24 mouse cellular contexts compared by ENCODE assay signal in genomic region chr2:138482541-138482940, GRCm38 (mm10).
A peak's percentile ranks its signal among the peaks of the same experiment; 100 is the strongest.
DNase-seq lines count a peak whose midpoint lies in the region; ATAC-seq lines count a peak whose summit lies in the region.
"Had no signal": no experiment of that assay in that cellular context is flagged by ENCODE, and none has a peak within 500 bp of the region (broad histone marks: within the 10 kb centered on the region; RNA-seq: fewer than 3 reads in every experiment).

No protein-coding gene starts in this region.

- no peak for ATAC-seq in kidney, embryonic 15.5 days (replicated peaks; ENCODE audit: low FRiP score)
- ATAC-seq: activated CD4-positive, CD25-positive, alpha-beta regulatory T cell, adult 4 months; CD4-positive, CD25-positive, alpha-beta regulatory T cell, adult 4 months; forebrain, embryonic 13.5 days; forebrain, embryonic 15.5 days; Patski had no signal

- H3K9me3 ChIP-seq in kidney, embryonic 15.5 days (replicated peaks) = no peaks in the 10 kb centered on the region
- H3K9me3 ChIP-seq: embryonic facial prominence, embryonic 10.5 days; embryonic facial prominence, embryonic 12.5 days; forebrain, embryonic 13.5 days; forebrain, embryonic 15.5 days had no signal

- no peak overlapping the region for H3K9ac ChIP-seq in kidney, embryonic 15.5 days
- H3K9ac ChIP-seq: embryonic facial prominence, embryonic 12.5 days; forebrain, embryonic 13.5 days; forebrain, embryonic 15.5 days had no signal

- WGBS in kidney, embryonic 15.5 days = 68% methylated on average over 3 of the region's 3 CpGs

- H3K4me2 ChIP-seq in kidney, embryonic 15.5 days = no peak overlapping the region
- H3K4me2 ChIP-seq: embryonic facial prominence, embryonic 12.5 days; forebrain, embryonic 13.5 days; forebrain, embryonic 15.5 days had no signal

- no peak overlapping the region for H3K27ac ChIP-seq in kidney, embryonic 15.5 days
- H3K27ac ChIP-seq: embryonic facial prominence, embryonic 10.5 days; embryonic facial prominence, embryonic 12.5 days; forebrain, embryonic 13.5 days; forebrain, embryonic 15.5 days had no signal

- peak; percentile 11 for DNase-seq in kidney, adult 11 months
- no peak for DNase-seq in kidney, postnatal 10 days
- DNase-seq in kidney, adult 8-10 months = peak; percentile 13 to 49
- no peak for DNase-seq in kidney, adult 18-20 months
- DNase-seq in kidney, postnatal 36 days = peak; percentile 16 to 44
- DNase-seq: adrenal gland, adult 8-10 months; adrenal gland, postnatal 14 days; adrenal gland, postnatal 36 days; B cell, adult 2 months; cerebellum, adult 11-12 months; cerebellum, adult 2 months; cerebellum, adult 9-10 months; cerebellum, postnatal 10 days; cerebellum, postnatal 25 days had no signal

- H3K4me1 ChIP-seq in kidney, embryonic 15.5 days = no peaks in the 10 kb centered on the region
- H3K4me1 ChIP-seq: embryonic facial prominence, embryonic 10.5 days; embryonic facial prominence, embryonic 12.5 days; forebrain, embryonic 13.5 days; forebrain, embryonic 15.5 days had no signal

- H3K27me3 ChIP-seq in kidney, embryonic 15.5 days = no peaks in the 10 kb centered on the region
- H3K27me3 ChIP-seq: CH12.LX; embryonic facial prominence, embryonic 12.5 days; forebrain, embryonic 13.5 days; forebrain, embryonic 15.5 days; Patski had no signal

- no peaks in the 10 kb centered on the region for H3K36me3 ChIP-seq in kidney, embryonic 15.5 days
- H3K36me3 ChIP-seq: embryonic facial prominence, embryonic 10.5 days; embryonic facial prominence, embryonic 12.5 days; forebrain, embryonic 15.5 days; G1E had no signal

- H3K4me3 ChIP-seq in kidney, embryonic 15.5 days (replicated peaks) = no peak overlapping the region
- H3K4me3 ChIP-seq: embryonic facial prominence, embryonic 10.5 days; embryonic facial prominence, embryonic 12.5 days; forebrain, embryonic 13.5 days; forebrain, embryonic 15.5 days had no signal

Comparison
In these comparisons a context has a peak if more than half of its experiments do, and no peak if none do; other contexts are left out.
1. DNase-seq: peak in kidney, adult 11 months (single experiment), kidney, adult 8-10 months (2 of 2) and kidney, postnatal 36 days (2 of 2); none in kidney, postnatal 10 days (single experiment) and kidney, adult 18-20 months (single experiment).